In the genomic region with DNA sequence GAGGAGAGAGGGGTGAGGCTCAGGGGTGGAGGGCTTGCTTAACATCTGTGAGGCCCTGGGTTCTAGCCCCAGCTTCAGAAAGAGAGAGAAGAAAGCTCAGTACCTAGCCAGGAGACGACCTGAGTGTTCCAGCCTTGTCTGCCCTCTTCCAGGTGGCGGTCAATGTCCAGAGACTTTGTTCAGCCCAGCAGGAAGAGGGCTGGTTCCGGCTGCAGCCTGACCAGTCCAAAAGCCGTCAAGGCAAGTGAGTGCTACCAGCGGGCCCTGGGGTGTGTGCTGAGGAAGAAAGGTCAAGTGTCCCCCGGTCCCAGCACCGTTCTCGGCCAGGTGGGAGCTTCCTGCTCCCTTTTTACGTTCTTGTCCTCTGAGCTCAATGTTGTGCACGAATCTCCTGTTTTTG, we compare ENCODE assay signal across 27 mouse cellular contexts. TPM values are rescaled to one million over a fixed set of nuclear protein-coding genes. Genes with fewer than 3 reads are reported as not detected.
DNase-seq lines count a peak whose midpoint lies in the region; ATAC-seq and TF ChIP-seq lines count a peak whose summit lies in the region.
"Had no signal": no experiment of that assay in that cellular context is flagged by ENCODE, and none has a peak within 500 bp of the region (broad histone marks: within the 10 kb centered on the region; RNA-seq: fewer than 3 reads in every experiment).

No protein-coding gene starts in this region.

- no peaks in the 10 kb centered on the region for H3K9me3 ChIP-seq in heart, postnatal 0 days (replicated peaks; ENCODE audit: control insufficient read depth, low read length)
- no peaks in the 10 kb centered on the region for H3K9me3 ChIP-seq in kidney, embryonic 14.5 days (ENCODE audit: control insufficient read depth, low read length)
- H3K9me3 ChIP-seq: embryonic facial prominence, embryonic 15.5 days; heart, embryonic 10.5 days; hindbrain, embryonic 13.5 days had no signal

- TF ChIP-seq EP300 in heart, postnatal 0 days (IDR thresholded peaks at IDR 0.05; ENCODE audit: low read depth), result no peak

- no peak for TF ChIP-seq CTCF in heart, postnatal 0 days (IDR thresholded peaks at IDR 0.05; ENCODE audit: low read depth)
- no peak for TF ChIP-seq CTCF in small intestine, adult 2 months (IDR thresholded peaks at IDR 0.05; ENCODE audit: extremely low read depth, insufficient read length, insufficient replicate concordance, low read depth, low read length)

- H3K4me2 ChIP-seq in heart, postnatal 0 days (ENCODE audit: low read depth, low read length), result no peak overlapping the region
- H3K4me2 ChIP-seq in kidney, embryonic 14.5 days (replicated peaks; ENCODE audit: low read depth, low read length), result no peak overlapping the region
- H3K4me2 ChIP-seq: embryonic facial prominence, embryonic 15.5 days; hindbrain, embryonic 13.5 days had no signal

- 0 out of 2 replicates have a peak, but pooled peaks cover 3% of the 10 kb centered on the region for H3K27me3 ChIP-seq in heart, postnatal 0 days (ENCODE audit: control insufficient read depth, insufficient read depth, low read length)
- peaks cover 3% of the 10 kb centered on the region; the same call in 1 of the 2 replicates for H3K27me3 ChIP-seq in kidney, embryonic 14.5 days (ENCODE audit: control insufficient read depth, insufficient read depth, low read length)
- no peaks in the 10 kb centered on the region for H3K27me3 ChIP-seq in small intestine, adult 2 months (ENCODE audit: control insufficient read depth, insufficient read depth, low read length)

- intact Hi-C loops in left cerebral cortex, postnatal 4 days (cut with DNase I), result no loop called here

- H3K36me3 ChIP-seq in heart, postnatal 0 days (replicated peaks; ENCODE audit: control insufficient read depth, insufficient read depth, low read length), result no peaks in the 10 kb centered on the region
- H3K36me3 ChIP-seq in kidney, embryonic 14.5 days (ENCODE audit: control insufficient read depth, insufficient read depth, low read length), result no peaks in the 10 kb centered on the region
- no peaks in the 10 kb centered on the region for H3K36me3 ChIP-seq in small intestine, adult 2 months (ENCODE audit: control insufficient read depth, insufficient read depth, low read length)
- H3K36me3 ChIP-seq: embryonic facial prominence, embryonic 15.5 days; forebrain, embryonic 10.5 days; heart, embryonic 10.5 days; hindbrain, embryonic 13.5 days had no signal

- H3K9ac ChIP-seq in heart, postnatal 0 days (replicated peaks; ENCODE audit: low read depth, low read length), result 0 out of 2 replicates have a peak overlapping the region, but pooled peaks have one; percentile 5
- H3K9ac ChIP-seq in kidney, embryonic 14.5 days (ENCODE audit: low read depth, low read length), result no peak overlapping the region
- H3K9ac ChIP-seq: embryonic facial prominence, embryonic 15.5 days; hindbrain, embryonic 13.5 days had no signal

- H3K4me1 ChIP-seq in heart, postnatal 0 days (ENCODE audit: control insufficient read depth, insufficient read depth), result peaks cover 4% of the 10 kb centered on the region; the same call in 1 of the 2 replicates
- H3K4me1 ChIP-seq in kidney, embryonic 14.5 days (ENCODE audit: control insufficient read depth, insufficient read depth, low read length), result 0 out of 2 replicates have a peak, but pooled peaks cover 5% of the 10 kb centered on the region
- peaks cover 9% of the 10 kb centered on the region for H3K4me1 ChIP-seq in small intestine, adult 2 months (ENCODE audit: control insufficient read depth, insufficient read depth, insufficient read length, low read length)

- no peak for TF ChIP-seq POLR2A in small intestine, adult 2 months (IDR thresholded peaks at IDR 0.05; ENCODE audit: low read depth, low read length)

- WGBS in heart, postnatal 0 days, result 71% methylated on average over 10 of the region's 10 CpGs
- 84% methylated on average over 10 of the region's 10 CpGs for WGBS in kidney, embryonic 14.5 days
- 73% methylated on average over 10 of the region's 10 CpGs for WGBS in small intestine, adult 2 months

- H3K4me3 ChIP-seq in heart, postnatal 0 days (ENCODE audit: low read depth, low read length), result no peak overlapping the region
- H3K4me3 ChIP-seq in kidney, embryonic 14.5 days (ENCODE audit: low read length), result no peak overlapping the region
- H3K4me3 ChIP-seq in small intestine, adult 2 months (ENCODE audit: low read depth, low read length), result 0 out of 2 replicates have a peak overlapping the region, but pooled peaks have one; percentile 18
- H3K4me3 ChIP-seq: embryonic facial prominence, embryonic 15.5 days; erythroblast, embryonic 14.5 days; forebrain, embryonic 10.5 days; heart, embryonic 10.5 days; hindbrain, embryonic 13.5 days had no signal

- ATAC-seq in heart, postnatal 0 days (ENCODE audit: insufficient read depth, low read depth), result no peak
- no peak for ATAC-seq in kidney, embryonic 14.5 days (ENCODE audit: low FRiP score, low TSS enrichment)
- ATAC-seq: CD4-positive, CD25-positive, alpha-beta regulatory T cell, adult 4 months; forebrain, embryonic 14.5 days; hindbrain, postnatal 0 days had no signal

- no peak overlapping the region for H3K27ac ChIP-seq in heart, postnatal 0 days (ENCODE audit: low read depth)
- no peak overlapping the region for H3K27ac ChIP-seq in kidney, embryonic 14.5 days (ENCODE audit: low read depth, low read length)
- peak overlapping the region; percentile 51; the same call in 1 of the 2 replicates for H3K27ac ChIP-seq in small intestine, adult 2 months (ENCODE audit: insufficient read depth, low read depth, low read length)
- H3K27ac ChIP-seq: embryonic facial prominence, embryonic 15.5 days; forebrain, embryonic 10.5 days; heart, embryonic 10.5 days; hindbrain, embryonic 13.5 days; hindbrain, postnatal 0 days had no signal

- DNase-seq in heart, postnatal 0 days (ENCODE audit: low spot score), result no peak
- DNase-seq in heart, adult 11 months, result no peak
- peak; percentile 69 to 73 for DNase-seq in kidney, adult 8-10 months
- no peak for DNase-seq in left cerebral cortex, postnatal 4 days
- DNase-seq in liver, result no peak
- DNase-seq: adrenal gland, adult 2 months; adrenal gland, postnatal 25 days; B cell, adult 2 months; cerebellum, adult 18-20 months; cerebellum, postnatal 10 days; embryo, embryonic 11 days; gastrocnemius, postnatal 36 days; heart, adult 18-20 months; heart, postnatal 14 days had no signal

RNA-seq across cellular contexts. Expression of gene Rasa4, which starts 14.8 kb away (rescaled TPM):
- 0.27 and 6.2 TPM in 2 replicates for total RNA-seq in heart, postnatal 0 days (2014; rRNA removed; ENCODE audit: low replicate concordance)
- polyA plus RNA-seq in heart, postnatal 0 days (2015; fragmentation: Nextera tagmentation; extraction: Ambion mirVana), result 0.96 and 1.3 TPM in 2 replicates
- 13.5 and 17.5 TPM in 2 replicates for polyA plus RNA-seq in kidney, embryonic 14.5 days (2014; fragmentation: Nextera tagmentation; extraction: Ambion mirVana)
- 16.5 and 42.8 TPM in 2 replicates for polyA plus RNA-seq in small intestine, adult 2 months (2012; rRNA removed)
- total RNA-seq in left cerebral cortex, postnatal 4 days (2021), result 10 to 100 TPM in 1 of 2 experiments, 1 to 10 TPM in 1; 10.0 to 13.1 TPM

RNA-seq across cellular contexts. Expression of gene Polr2j, which starts 17.9 kb away (rescaled TPM):
- 59.8 and 121 TPM in 2 replicates for total RNA-seq in heart, postnatal 0 days (2014; rRNA removed; ENCODE audit: low replicate concordance)
- polyA plus RNA-seq in heart, postnatal 0 days (2015; fragmentation: Nextera tagmentation; extraction: Ambion mirVana), result 145 and 155 TPM in 2 replicates
- polyA plus RNA-seq in kidney, embryonic 14.5 days (2014; fragmentation: Nextera tagmentation; extraction: Ambion mirVana), result 270 and 326 TPM in 2 replicates
- polyA plus RNA-seq in small intestine, adult 2 months (2012; rRNA removed), result 29.3 and 48.4 TPM in 2 replicates
- total RNA-seq in left cerebral cortex, postnatal 4 days (2021), result 10 to 100 TPM; 88.0 to 92.4 TPM

RNA-seq across cellular contexts. Expression of gene Lrwd1, which starts 37.3 kb away (rescaled TPM):
- total RNA-seq in heart, postnatal 0 days (2014; rRNA removed; ENCODE audit: low replicate concordance), result 20.9 and 23.1 TPM in 2 replicates
- polyA plus RNA-seq in heart, postnatal 0 days (2015; fragmentation: Nextera tagmentation; extraction: Ambion mirVana), result 9.4 and 10.0 TPM in 2 replicates
- polyA plus RNA-seq in kidney, embryonic 14.5 days (2014; fragmentation: Nextera tagmentation; extraction: Ambion mirVana), result 32.2 and 40.0 TPM in 2 replicates
- 8.9 and 16.9 TPM in 2 replicates for polyA plus RNA-seq in small intestine, adult 2 months (2012; rRNA removed)
- 10 to 100 TPM; 22.1 to 22.5 TPM for total RNA-seq in left cerebral cortex, postnatal 4 days (2021)

RNA-seq across cellular contexts. Expression of gene Alkbh4, which starts 37.4 kb away (rescaled TPM):
- total RNA-seq in heart, postnatal 0 days (2014; rRNA removed; ENCODE audit: low replicate concordance), result 9.4 and 11.4 TPM in 2 replicates
- polyA plus RNA-seq in heart, postnatal 0 days (2015; fragmentation: Nextera tagmentation; extraction: Ambion mirVana), result 7.9 and 8.0 TPM in 2 replicates
- 12.5 and 16.0 TPM in 2 replicates for polyA plus RNA-seq in kidney, embryonic 14.5 days (2014; fragmentation: Nextera tagmentation; extraction: Ambion mirVana)
- 11.2 and 25.3 TPM in 2 replicates for polyA plus RNA-seq in small intestine, adult 2 months (2012; rRNA removed)
- total RNA-seq in left cerebral cortex, postnatal 4 days (2021), result 10 to 100 TPM; 10.7 to 12.8 TPM

RNA-seq across cellular contexts. Expression of gene Upk3bl, which starts 44.2 kb away (rescaled TPM):
- total RNA-seq in heart, postnatal 0 days (2014; rRNA removed; ENCODE audit: low replicate concordance), result 4.2 TPM in 1 of 2 replicates, not detected in the other
- polyA plus RNA-seq in heart, postnatal 0 days (2015; fragmentation: Nextera tagmentation; extraction: Ambion mirVana), result not detected in 2 replicates
- polyA plus RNA-seq in kidney, embryonic 14.5 days (2014; fragmentation: Nextera tagmentation; extraction: Ambion mirVana), result 1.3 and 2.2 TPM in 2 replicates
- polyA plus RNA-seq in small intestine, adult 2 months (2012; rRNA removed), result 0.76 and 1.7 TPM in 2 replicates
- total RNA-seq in left cerebral cortex, postnatal 4 days (2021), result not detected
- total RNA-seq: adrenal gland, postnatal 25 days; common myeloid progenitor, adult 5-6 weeks; gastrocnemius, adult 8-10 months; gastrocnemius, postnatal 36 days; heart, adult 18-20 months; heart, postnatal 14 days; hematopoietic stem cell, adult 5-6 weeks; hindbrain, postnatal 0 days had no signal
- polyA plus RNA-seq: adrenal gland, adult 2 months; CD4-positive, CD25-positive, alpha-beta regulatory T cell, adult 4 months; erythroblast, embryonic 14.5 days; forebrain, embryonic 14.5 days; hindbrain, embryonic 13.5 days had no signal

Comparison
In these comparisons a context has a peak if more than half of its experiments do, and no peak if none do; other contexts are left out.
1. DNase-seq: peak in kidney, adult 8-10 months (2 of 2); none in heart, postnatal 0 days (single experiment), heart, adult 11 months (single experiment), left cerebral cortex, postnatal 4 days (single experiment) and liver (single experiment).